Mouse (Mus musculus) CD8-positive naive resting alpha-beta T cell, adult 2 months (primary cell): ENCODE measurements around the gene Klk9.

Experiments
- DNase-seq, 2 experiments: peaks; one replicate each; pipeline ENCODE4 v3.0.0; 2022; ENCODE audit warnings: low read depth in 2 of 2, low spot score in 2 of 2

Gene Klk9

GRCm38 (mm10) chr7:43791591-43791990 lies at the start of gene Klk9:
TSS of gene Klk9 (plus strand) at chr7:43791891.
- DNase-seq, result no peak

- DNase-seq, result no peak
These were observed 43.9 kb upstream of the Klk9 start for GRCm38 (mm10) chr7:43747788-43748187.

DNA sequence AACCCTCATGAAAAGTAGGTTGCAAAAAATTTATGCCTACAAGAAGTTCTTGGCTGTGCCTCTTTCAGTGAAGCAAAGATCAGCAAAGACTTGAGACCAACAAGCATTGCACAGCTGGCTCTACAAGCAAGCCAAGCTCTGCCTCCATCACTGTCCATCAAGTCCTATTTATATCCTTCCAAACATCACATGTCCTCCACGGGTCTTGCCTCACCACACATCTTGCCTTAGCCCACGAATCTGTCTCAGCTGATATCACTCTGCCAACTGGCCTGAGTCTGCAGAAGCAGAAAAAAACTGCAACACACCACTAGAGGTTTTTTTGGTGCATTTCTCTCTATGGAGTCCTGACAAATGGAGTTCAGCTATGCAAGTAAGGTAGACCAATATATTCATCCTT lies 38.9 kb upstream of the Klk9 start:
- no peak for DNase-seq

GRCm38 (mm10) chr7:43766484-43766883 lies 25.2 kb upstream of the Klk9 start:
- no peak for DNase-seq

GRCm38 (mm10) chr7:43768597-43768996 lies 23.1 kb upstream of the Klk9 start, which contains the start of gene Klk12:
TSS of gene Klk12 (plus strand) at chr7:43768897.
- DNase-seq, result no peak

DNA sequence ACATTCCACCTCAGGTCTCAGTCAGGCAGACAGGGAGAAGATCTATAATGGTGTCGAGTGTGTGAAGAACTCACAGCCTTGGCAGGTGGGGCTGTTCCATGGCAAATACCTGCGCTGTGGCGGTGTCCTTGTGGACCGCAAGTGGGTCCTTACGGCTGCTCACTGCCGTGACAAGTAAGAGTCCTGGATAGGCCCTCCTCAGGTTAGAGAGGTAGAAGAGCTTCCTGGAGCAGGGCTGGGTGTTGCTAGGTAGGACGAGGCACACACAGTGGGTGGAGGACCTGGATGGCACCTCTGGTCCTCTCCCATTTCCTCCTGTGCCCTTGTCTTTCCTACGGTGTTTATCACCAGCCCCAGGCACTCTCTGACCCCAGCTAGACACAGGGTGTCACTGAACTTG lies 22.1 kb upstream of the Klk9 start:
- no peak for DNase-seq

- no peak for DNase-seq
These were observed 21.0 kb upstream of the Klk9 start for GRCm38 (mm10) chr7:43770701-43771100.

DNA sequence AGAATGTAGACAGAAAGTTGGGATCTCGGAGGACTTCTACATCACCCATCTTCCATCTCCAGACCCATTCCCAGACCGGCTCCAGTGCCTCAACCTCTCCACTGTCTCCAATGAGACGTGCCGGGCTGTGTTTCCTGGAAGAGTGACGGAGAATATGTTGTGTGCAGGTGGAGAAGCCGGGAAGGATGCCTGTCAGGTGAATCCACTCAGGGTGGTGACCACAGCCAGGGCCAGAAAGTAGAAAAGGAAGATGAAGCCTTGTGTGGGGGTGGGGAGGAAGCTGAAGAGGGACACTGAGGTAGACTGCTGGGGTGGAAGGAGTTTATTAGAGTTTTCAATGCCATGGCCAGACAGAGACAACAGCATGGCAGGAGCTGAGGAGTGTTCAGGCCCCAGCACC lies 19.8 kb upstream of the Klk9 start:
- no peak for DNase-seq

GRCm38 (mm10) chr7:43772901-43773300 lies 18.8 kb upstream of the Klk9 start:
- DNase-seq, result no peak

GRCm38 (mm10) chr7:43774364-43774763 lies 17.3 kb upstream of the Klk9 start, which contains the start of gene Klk11:
TSS of gene Klk11 (plus strand) at chr7:43774604.
- no peak for DNase-seq

GRCm38 (mm10) chr7:43774802-43775201 lies 16.9 kb upstream of the Klk9 start:
- no peak for DNase-seq

- DNase-seq, result no peak
These were observed 16.2 kb upstream of the Klk9 start for GRCm38 (mm10) chr7:43775311-43776057.

- no peak for DNase-seq
These were observed 15.2 kb upstream of the Klk9 start for GRCm38 (mm10) chr7:43776506-43776905.

DNA sequence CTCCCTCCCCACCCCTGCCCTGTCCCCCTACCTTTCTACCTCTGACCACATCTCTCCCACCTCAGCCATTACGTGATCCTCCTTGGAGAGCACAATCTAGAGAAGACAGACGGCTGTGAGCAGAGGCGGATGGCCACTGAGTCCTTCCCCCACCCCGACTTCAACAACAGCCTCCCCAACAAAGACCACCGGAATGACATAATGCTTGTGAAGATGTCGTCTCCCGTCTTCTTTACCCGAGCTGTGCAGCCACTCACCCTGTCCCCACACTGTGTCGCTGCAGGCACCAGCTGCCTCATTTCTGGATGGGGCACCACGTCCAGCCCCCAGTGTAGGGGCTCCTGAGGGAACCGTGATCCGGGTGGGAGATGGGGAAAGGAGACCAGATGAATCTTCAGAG lies 14.3 kb upstream of the Klk9 start:
- no peak for DNase-seq

DNA sequence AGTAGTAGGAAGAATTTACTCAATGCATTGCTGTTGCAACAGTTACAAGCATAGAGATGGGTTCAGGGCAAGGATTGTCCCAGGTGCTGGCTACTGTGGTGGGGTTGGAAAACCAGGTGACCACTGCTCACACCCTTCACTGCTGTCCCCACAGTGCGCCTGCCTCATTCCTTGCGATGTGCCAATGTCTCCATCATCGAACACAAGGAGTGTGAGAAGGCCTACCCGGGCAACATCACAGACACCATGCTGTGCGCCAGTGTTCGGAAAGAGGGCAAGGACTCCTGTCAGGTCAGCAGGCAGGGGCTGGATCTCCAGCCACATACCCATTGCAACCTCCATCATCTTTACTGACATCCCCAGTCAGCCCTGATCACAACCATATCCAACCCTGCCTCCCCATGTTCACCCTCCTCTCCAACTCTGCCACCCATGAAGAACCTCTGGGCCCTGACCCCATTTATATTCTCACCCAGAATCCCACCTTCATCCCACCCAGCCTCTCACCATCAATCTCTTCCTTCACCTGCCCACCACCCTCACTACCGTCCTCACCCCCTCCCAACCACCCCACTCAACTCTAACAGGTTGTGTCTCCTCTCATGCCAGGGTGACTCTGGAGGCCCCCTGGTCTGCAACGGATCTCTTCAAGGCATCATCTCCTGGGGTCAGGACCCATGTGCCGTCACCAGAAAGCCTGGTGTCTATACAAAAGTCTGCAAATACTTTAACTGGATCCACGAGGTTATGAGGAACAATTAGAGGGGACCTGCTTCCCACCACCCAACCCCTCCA lies 13.3 kb upstream of the Klk9 start:
- no peak for DNase-seq

DNA sequence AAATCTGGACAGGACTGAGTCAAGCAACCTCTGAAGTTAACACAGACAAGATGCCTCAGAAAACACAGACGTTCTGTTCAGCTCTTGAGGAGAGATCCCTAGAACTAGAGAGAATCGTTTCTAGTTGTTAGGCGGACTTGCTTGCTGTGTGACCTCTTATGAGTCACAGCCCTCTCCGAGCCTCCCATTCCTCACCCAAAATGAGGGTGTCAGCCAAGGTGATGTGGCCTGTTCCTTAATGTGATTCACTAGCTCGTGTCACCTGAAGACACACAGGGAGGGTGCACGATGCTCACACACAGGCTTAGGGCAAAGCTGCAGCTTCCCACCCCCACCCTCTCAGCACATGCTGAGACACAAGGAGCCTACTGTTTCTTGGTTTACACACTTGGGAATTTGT lies 11.4 kb upstream of the Klk9 start:
- DNase-seq, result no peak

DNA sequence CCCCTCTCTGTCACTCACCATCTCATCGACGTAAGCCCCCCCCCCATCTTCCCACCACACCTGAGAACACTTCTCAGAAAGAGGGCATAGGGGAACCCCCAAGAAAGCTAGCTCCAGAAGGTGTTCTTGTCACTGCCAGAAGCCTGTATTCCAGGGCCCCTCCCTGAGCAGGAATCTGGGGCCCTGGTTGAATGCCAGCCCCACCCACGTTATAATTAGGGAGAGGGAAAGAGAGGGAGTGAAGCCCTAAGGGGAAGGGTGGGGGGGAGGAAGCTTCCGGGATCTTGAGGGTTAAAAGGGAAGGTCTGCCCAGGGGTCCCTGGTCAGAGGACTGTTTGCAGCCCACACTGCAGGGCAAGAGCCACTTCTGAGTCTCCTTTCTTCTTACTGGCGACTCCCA lies 10.9 kb upstream of the Klk9 start, which contains the start of gene Klk10:
Gene Klk10, plus strand, starts transcription at position 290 of the 400 bp plus-strand sequence.
- DNase-seq, result no peak

DNA sequence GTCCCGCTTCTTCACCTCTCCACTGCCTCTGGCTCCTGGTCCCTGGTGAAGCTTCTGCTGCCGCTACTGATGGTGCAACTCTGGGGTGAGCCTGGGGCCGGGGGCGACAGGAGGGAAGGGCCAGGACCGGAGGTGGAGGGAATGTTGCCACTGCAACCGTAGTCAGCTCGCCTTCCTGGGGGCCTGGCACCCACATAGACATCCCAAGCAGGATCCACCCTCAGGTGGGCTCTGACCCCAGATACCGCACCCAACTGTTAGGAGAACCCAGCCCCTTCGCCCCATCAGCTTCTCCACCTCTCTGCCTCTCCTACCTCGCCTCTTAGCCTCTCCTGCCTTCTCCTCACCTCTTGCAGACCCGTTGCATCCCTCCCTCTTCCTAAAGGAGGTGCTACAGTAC lies 10.2 kb upstream of the Klk9 start:
- DNase-seq, result no peak

GRCm38 (mm10) chr7:43782275-43783265 lies 9.1 kb upstream of the Klk9 start:
- peak; percentile 65 to 77 for DNase-seq

DNA sequence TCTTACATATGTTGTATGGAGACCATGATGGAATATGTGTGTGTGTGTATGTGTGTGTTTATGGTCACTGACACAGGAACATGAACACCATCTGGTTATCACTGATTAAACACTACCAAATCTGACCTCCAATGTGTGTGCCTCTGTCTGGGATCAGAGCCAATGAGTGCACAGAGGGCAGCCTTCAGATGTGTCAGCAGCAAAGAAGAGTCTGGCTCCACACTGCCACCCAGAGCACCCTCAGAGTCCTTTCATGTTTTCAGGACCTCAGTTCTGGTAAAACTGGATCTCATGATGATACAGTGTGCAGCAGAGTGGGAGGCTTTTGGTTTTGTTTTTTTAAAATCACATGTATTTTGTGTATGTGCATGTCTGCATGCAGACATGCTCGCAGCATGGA lies 6.4 kb upstream of the Klk9 start:
- no peak for DNase-seq

- no peak for DNase-seq
These were observed 3.6 kb upstream of the Klk9 start for GRCm38 (mm10) chr7:43788096-43788495.
